Mouse (Mus musculus): ENCODE measurements around the gene D930020B18Rik. TPM values are rescaled to one million over a fixed set of nuclear protein-coding genes. Genes with fewer than 3 reads are reported as not detected.

The D930020B18Rik gene
- polyA plus RNA-seq, 2 experiments, result 1.1 TPM

DNA sequence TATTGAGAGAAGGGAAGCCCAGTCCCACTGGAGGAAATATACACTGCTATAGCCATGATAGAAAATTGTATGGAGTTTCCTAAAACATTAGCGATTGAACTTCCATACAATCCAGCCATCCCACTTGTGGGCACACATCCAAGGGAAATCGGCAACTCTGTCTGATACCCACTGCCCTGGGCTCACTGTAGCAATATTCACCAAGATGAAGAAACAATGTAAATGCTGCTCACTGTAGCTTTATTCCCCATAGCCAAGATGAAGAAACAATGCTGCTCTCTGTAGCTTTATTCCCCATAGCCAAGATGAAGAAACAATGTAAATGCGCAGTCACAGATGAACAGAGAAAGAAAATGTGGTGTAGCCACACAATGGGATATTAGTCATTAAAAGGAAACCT is 95.9 kb downstream of the D930020B18Rik start:
- ATAC-seq (ENCODE audit: low FRiP score, low read depth), result no peak
- H3K9me3 ChIP-seq (ENCODE audit: control insufficient read depth, low read length), result no peaks in the 10 kb centered on the region
- no peak overlapping the region for H3K4me2 ChIP-seq (replicated peaks; ENCODE audit: low read depth, low read length, severe bottlenecking)
- DNase-seq (ENCODE audit: low spot score), result no peak
- no peak overlapping the region for H3K27ac ChIP-seq (replicated peaks; ENCODE audit: low read depth, low read length)
- no peak overlapping the region for H3K4me3 ChIP-seq (replicated peaks; ENCODE audit: low read length)
- no peak overlapping the region for H3K9ac ChIP-seq (ENCODE audit: low read depth, low read length, severe bottlenecking)
- no peaks in the 10 kb centered on the region for H3K27me3 ChIP-seq (ENCODE audit: control insufficient read depth, insufficient read depth, low read length)
- TF ChIP-seq POLR2A (IDR thresholded peaks at IDR 0.05; ENCODE audit: borderline replicate concordance, extremely low read depth, insufficient read depth, insufficient read length), result no peak
- no peaks in the 10 kb centered on the region for H3K36me3 ChIP-seq (ENCODE audit: control insufficient read depth, insufficient read depth, low read length)
- H3K4me1 ChIP-seq (ENCODE audit: control insufficient read depth, insufficient read depth, low read length), result peaks cover 5% of the 10 kb centered on the region
- 90% methylated on average over 3 of the region's 3 CpGs for WGBS

DNA sequence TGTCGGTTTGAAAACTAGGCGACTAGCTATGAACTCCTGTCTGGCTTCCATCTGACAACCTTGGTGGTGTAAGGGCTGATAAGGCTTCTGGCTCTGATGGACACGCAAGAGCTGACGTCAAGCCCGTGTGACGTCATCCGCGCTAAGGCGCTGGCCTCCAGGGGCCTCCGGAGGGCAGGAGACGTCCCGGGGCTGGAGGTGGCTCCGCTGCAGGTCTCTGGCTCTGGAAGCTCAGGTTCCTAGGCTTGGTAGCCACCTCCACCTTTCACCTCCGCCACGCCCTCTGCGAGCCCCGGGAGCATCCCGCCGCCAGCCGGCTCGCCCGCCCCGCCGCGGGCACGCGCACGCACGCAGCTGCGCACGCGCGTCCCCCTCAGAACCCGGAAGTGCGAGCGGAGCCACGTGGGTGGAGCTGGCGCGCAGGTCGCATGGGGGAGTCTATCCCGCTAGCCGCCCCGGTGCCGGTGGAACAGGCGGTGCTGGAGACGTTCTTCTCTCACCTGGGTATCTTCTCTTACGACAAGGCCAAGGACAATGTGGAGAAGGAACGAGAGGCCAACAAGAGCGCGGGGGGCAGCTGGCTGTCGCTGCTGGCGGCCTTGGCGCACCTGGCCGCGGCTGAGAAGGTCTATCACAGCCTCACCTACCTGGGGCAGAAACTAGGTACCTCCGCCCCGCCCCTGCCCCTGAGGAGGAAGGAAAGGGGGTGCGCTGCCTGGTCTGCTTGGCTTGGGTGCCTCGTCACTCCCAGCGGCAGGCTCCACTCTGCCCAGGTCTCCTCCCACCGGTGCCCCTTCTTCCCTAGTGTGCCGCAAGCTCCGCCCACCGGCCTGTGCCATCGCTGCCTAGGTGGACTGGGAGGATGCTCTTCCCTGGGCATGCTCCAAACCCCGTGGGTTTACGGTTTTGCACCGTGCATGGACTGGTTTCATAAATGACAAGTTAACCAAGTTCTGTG is 98.4 kb downstream of the D930020B18Rik start, which contains the start of gene BC048403:
Gene BC048403 (plus strand): TSS at position 390 of the 958 bp plus-strand sequence.
- peak within 1 kb of the TSS; percentile 83 for H3K4me3 ChIP-seq (replicated peaks; ENCODE audit: low read length)
- no peaks in the 10 kb centered on the region for H3K9me3 ChIP-seq (ENCODE audit: control insufficient read depth, low read length)
- H3K27ac ChIP-seq (replicated peaks; ENCODE audit: low read depth, low read length), result peak within 1 kb of the TSS; percentile 59; the same call in 1 of the 2 replicates
- peaks cover 5% of the 10 kb centered on the region for H3K4me1 ChIP-seq (ENCODE audit: control insufficient read depth, insufficient read depth, low read length)
- H3K9ac ChIP-seq (ENCODE audit: low read depth, low read length, severe bottlenecking), result peak within 1 kb of the TSS; percentile 78
- DNase-seq (ENCODE audit: low spot score), result peak; percentile 76
- 1% methylated on average over 66 of the region's 68 CpGs for WGBS
- H3K36me3 ChIP-seq (ENCODE audit: control insufficient read depth, insufficient read depth, low read length), result no peaks in the 10 kb centered on the region
- H3K27me3 ChIP-seq (ENCODE audit: control insufficient read depth, insufficient read depth, low read length), result no peaks in the 10 kb centered on the region
- peak; percentile 68; the same call in 1 of the 2 replicates for TF ChIP-seq POLR2A (IDR thresholded peaks at IDR 0.05; ENCODE audit: borderline replicate concordance, extremely low read depth, insufficient read depth, insufficient read length)
- ATAC-seq (ENCODE audit: low FRiP score, low read depth), result peak; percentile 96
- H3K4me2 ChIP-seq (replicated peaks; ENCODE audit: low read depth, low read length, severe bottlenecking), result peak within 1 kb of the TSS; percentile 97

DNA sequence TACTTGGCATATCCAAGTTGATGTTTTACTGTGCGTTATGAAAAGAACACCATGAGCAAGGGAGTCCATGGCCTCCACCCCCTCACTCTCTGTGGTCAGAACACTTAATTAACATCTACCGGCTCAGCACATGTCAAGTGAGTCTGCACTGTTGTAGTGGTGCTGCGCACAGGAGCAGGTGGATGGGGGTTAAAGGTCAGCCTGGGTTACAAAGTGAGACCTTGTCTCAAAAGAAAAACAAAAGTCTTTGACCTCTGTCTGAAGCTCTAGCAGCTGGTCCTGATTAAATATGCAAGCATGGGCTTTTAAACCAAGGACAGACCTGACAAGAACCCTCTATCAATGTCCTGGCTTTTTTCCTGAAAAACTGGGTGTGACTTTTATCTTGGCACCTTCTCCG is 100.9 kb downstream of the D930020B18Rik start:
- H3K27ac ChIP-seq (replicated peaks; ENCODE audit: low read depth, low read length), result no peak overlapping the region
- WGBS, result 35% methylated on average over 4 of the region's 4 CpGs
- TF ChIP-seq POLR2A (IDR thresholded peaks at IDR 0.05; ENCODE audit: borderline replicate concordance, extremely low read depth, insufficient read depth, insufficient read length), result no peak
- DNase-seq (ENCODE audit: low spot score) (no peak), ATAC-seq (ENCODE audit: low FRiP score, low read depth) (no peak)
- H3K4me1 ChIP-seq (ENCODE audit: control insufficient read depth, insufficient read depth, low read length), result peaks cover 5% of the 10 kb centered on the region
- no peak overlapping the region for H3K4me2 ChIP-seq (replicated peaks; ENCODE audit: low read depth, low read length, severe bottlenecking)
- no peaks in the 10 kb centered on the region for H3K9me3 ChIP-seq (ENCODE audit: control insufficient read depth, low read length)
- no peak overlapping the region for H3K9ac ChIP-seq (ENCODE audit: low read depth, low read length, severe bottlenecking)
- H3K36me3 ChIP-seq (ENCODE audit: control insufficient read depth, insufficient read depth, low read length), result peaks cover 6% of the 10 kb centered on the region; the same call in 1 of the 2 replicates
- H3K27me3 ChIP-seq (ENCODE audit: control insufficient read depth, insufficient read depth, low read length), result no peaks in the 10 kb centered on the region
- H3K4me3 ChIP-seq (replicated peaks; ENCODE audit: low read length), result no peak overlapping the region

Small RNA genes within 50 kb of the gene (microRNA-seq; reads per million reads assigned to microRNA genes)
- gene Gm24330, result not detected

Other genes with a start within 250 kb of the D930020B18Rik start
- 22.3 and 23.2 TPM in 2 replicates for gene Rassf3, start 165.2 kb upstream of the D930020B18Rik start, polyA plus RNA-seq (2012; rRNA removed)
- gene Rassf3, start 165.2 kb upstream of the D930020B18Rik start, polyA plus RNA-seq (2014; fragmentation: Nextera tagmentation; extraction: Ambion mirVana), result 19.4 and 20.7 TPM in 2 replicates
- 28.3 and 32.2 TPM in 2 replicates for gene Tbk1, start 54.8 kb upstream of the D930020B18Rik start, polyA plus RNA-seq (2012; rRNA removed)
- gene Tbk1, start 54.8 kb upstream of the D930020B18Rik start, polyA plus RNA-seq (2014; fragmentation: Nextera tagmentation; extraction: Ambion mirVana), result 30.0 and 32.8 TPM in 2 replicates
- 103 and 140 TPM in 2 replicates for gene Xpot, start 15.3 kb upstream of the D930020B18Rik start, polyA plus RNA-seq (2012; rRNA removed)
- 58.1 and 58.8 TPM in 2 replicates for gene Xpot, start 15.3 kb upstream of the D930020B18Rik start, polyA plus RNA-seq (2014; fragmentation: Nextera tagmentation; extraction: Ambion mirVana)
- 5.5 and 6.6 TPM in 2 replicates for gene BC048403, start 98.3 kb downstream of the D930020B18Rik start, polyA plus RNA-seq (2012; rRNA removed)
- gene BC048403, start 98.3 kb downstream of the D930020B18Rik start, polyA plus RNA-seq (2014; fragmentation: Nextera tagmentation; extraction: Ambion mirVana), result 3.9 and 4.0 TPM in 2 replicates

All from limb, embryonic 14.5 days (tissue).